Mouse (Mus musculus) megakaryocyte-erythroid progenitor cell, adult 5-6 weeks (primary cell): Measurements from ENCODE around the gene Astl. TPM values are rescaled to one million over a fixed set of nuclear protein-coding genes. Genes with fewer than 3 reads are reported as not detected.

Experiments used
- ATAC-seq: replicated peaks from 2 replicates; pipeline ENCODE4 v1.8.0; 2016; ENCODE audit warnings: mild to moderate bottlenecking, inconsistent platforms; ENCODE audit not compliant: severe bottlenecking, poor library complexity, low FRiP score, low TSS enrichment
- total RNA-seq, 2 experiments: library from RNA; stranded (forward) in 1 of 2; stranded (reverse) in 1 of 2; fragments of 200-1000, 215-1000 nt in 1 of 2; fragments of >200 nt in 1 of 2; fragmentation: Nextera tagmentation in 1 of 2; gene quantifications; 2 replicates each; pipeline ENCODE4 v1.2.3; 2014 to 2017

Gene Astl
- total RNA-seq, 2 experiments from 2014 or later = not detected

- ATAC-seq = no peak
Observed at GRCm38 (mm10) chr2:127390352-127390751, 51.9 kb downstream of the Astl start.

- no peak for ATAC-seq
Observed at GRCm38 (mm10) chr2:127390846-127391245, 52.4 kb downstream of the Astl start.

DNA sequence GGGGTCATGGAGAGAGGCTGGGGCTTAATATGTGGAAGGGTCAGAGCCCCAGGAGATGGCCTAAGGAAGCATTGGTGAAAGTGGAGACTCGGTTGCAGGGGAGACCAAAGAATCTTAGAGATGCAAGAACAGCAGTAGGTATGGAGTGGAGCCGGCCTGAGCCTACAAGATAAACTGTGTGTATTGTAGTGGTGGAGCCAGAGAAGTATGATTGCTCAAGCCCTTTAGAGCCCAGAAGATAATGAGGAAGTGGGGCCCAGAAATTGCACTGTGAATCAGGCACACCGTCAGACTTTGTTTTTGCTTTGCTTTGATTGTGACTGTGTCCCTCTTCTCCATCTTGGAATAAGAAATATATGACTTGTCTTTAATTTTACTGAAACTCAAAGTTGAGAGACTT lies 52.9 kb downstream of the Astl start:
- no peak for ATAC-seq

- ATAC-seq = 0 out of 2 replicates have a peak, but pooled peaks have one; percentile 14
Observed at GRCm38 (mm10) chr2:127394606-127395161, 56.2 kb downstream of the Astl start.

GRCm38 (mm10) chr2:127398738-127399137 lies 60.3 kb downstream of the Astl start:
- ATAC-seq = no peak

Other genes with a start within 250 kb of the Astl start
- gene Ncaph, start 204.7 kb upstream of the Astl start, total RNA-seq (2014; fragmentation: Nextera tagmentation) = 44.7 and 65.6 TPM in 2 replicates
- gene Ncaph, start 204.7 kb upstream of the Astl start, total RNA-seq (2017) = 55.8 and 57.3 TPM in 2 replicates
- 17.9 and 23.4 TPM in 2 replicates for gene Itpripl1, start 195.2 kb upstream of the Astl start, total RNA-seq (2014; fragmentation: Nextera tagmentation)
- 15.8 and 24.0 TPM in 2 replicates for gene Itpripl1, start 195.2 kb upstream of the Astl start, total RNA-seq (2017)
- gene 1810024B03Rik, start 130.4 kb upstream of the Astl start, total RNA-seq (2014; fragmentation: Nextera tagmentation) = 2.8 and 6.5 TPM in 2 replicates
- 1.6 and 2.6 TPM in 2 replicates for gene 1810024B03Rik, start 130.4 kb upstream of the Astl start, total RNA-seq (2017)
- gene Snrnp200, start 130.3 kb upstream of the Astl start, total RNA-seq (2014; fragmentation: Nextera tagmentation) = 99.4 and 122 TPM in 2 replicates
- gene Snrnp200, start 130.3 kb upstream of the Astl start, total RNA-seq (2017) = 202 and 255 TPM in 2 replicates
- 39.4 and 40.1 TPM in 2 replicates for gene Ciao1, start 90.8 kb upstream of the Astl start, total RNA-seq (2014; fragmentation: Nextera tagmentation)
- gene Ciao1, start 90.8 kb upstream of the Astl start, total RNA-seq (2017) = 19.0 and 45.1 TPM in 2 replicates
- 17.5 and 26.0 TPM in 2 replicates for gene Tmem127, start 90.7 kb upstream of the Astl start, total RNA-seq (2014; fragmentation: Nextera tagmentation)
- 38.7 and 39.5 TPM in 2 replicates for gene Tmem127, start 90.7 kb upstream of the Astl start, total RNA-seq (2017)
- gene Stard7, start 68.4 kb upstream of the Astl start, total RNA-seq (2014; fragmentation: Nextera tagmentation) = 97.7 and 109 TPM in 2 replicates
- gene Stard7, start 68.4 kb upstream of the Astl start, total RNA-seq (2017) = 130 and 141 TPM in 2 replicates
- 18.4 and 29.2 TPM in 2 replicates for gene Dusp2, start 2.5 kb upstream of the Astl start, total RNA-seq (2014; fragmentation: Nextera tagmentation)
- 33.5 and 35.8 TPM in 2 replicates for gene Dusp2, start 2.5 kb upstream of the Astl start, total RNA-seq (2017)
- gene Adra2b, start 24.6 kb downstream of the Astl start, total RNA-seq (2014; fragmentation: Nextera tagmentation) = not detected in 2 replicates
- not detected in 2 replicates for gene Adra2b, start 24.6 kb downstream of the Astl start, total RNA-seq (2017)
- gene Gpat2, start 86.6 kb downstream of the Astl start, total RNA-seq (2014; fragmentation: Nextera tagmentation) = not detected in 2 replicates
- not detected in 2 replicates for gene Gpat2, start 86.6 kb downstream of the Astl start, total RNA-seq (2017)
- 17.8 and 18.9 TPM in 2 replicates for gene Fahd2a, start 105.9 kb downstream of the Astl start, total RNA-seq (2014; fragmentation: Nextera tagmentation)
- 1.8 and 3.5 TPM in 2 replicates for gene Fahd2a, start 105.9 kb downstream of the Astl start, total RNA-seq (2017)
- not detected in 2 replicates for gene Kcnip3, start 183.5 kb downstream of the Astl start, total RNA-seq (2014; fragmentation: Nextera tagmentation)
- gene Kcnip3, start 183.5 kb downstream of the Astl start, total RNA-seq (2017) = 0.15 TPM in 1 of 2 replicates, not detected in the other
- not detected in 2 replicates for gene Prom2, start 202.8 kb downstream of the Astl start, total RNA-seq (2014; fragmentation: Nextera tagmentation)
- gene Prom2, start 202.8 kb downstream of the Astl start, total RNA-seq (2017) = not detected in 2 replicates
- 4.5 and 6.5 TPM in 2 replicates for gene Zfp661, start 248.5 kb downstream of the Astl start, total RNA-seq (2014; fragmentation: Nextera tagmentation)
- 4.5 and 6.2 TPM in 2 replicates for gene Zfp661, start 248.5 kb downstream of the Astl start, total RNA-seq (2017)
- gene Mrps5, start 248.6 kb downstream of the Astl start, total RNA-seq (2014; fragmentation: Nextera tagmentation) = 74.2 and 98.4 TPM in 2 replicates
- 164 and 215 TPM in 2 replicates for gene Mrps5, start 248.6 kb downstream of the Astl start, total RNA-seq (2017)